Mouse (Mus musculus): ENCODE measurements around the gene Ndn.
A peak's percentile ranks its signal among the peaks of the same experiment; 100 is the strongest.

Ndn gene

DNA sequence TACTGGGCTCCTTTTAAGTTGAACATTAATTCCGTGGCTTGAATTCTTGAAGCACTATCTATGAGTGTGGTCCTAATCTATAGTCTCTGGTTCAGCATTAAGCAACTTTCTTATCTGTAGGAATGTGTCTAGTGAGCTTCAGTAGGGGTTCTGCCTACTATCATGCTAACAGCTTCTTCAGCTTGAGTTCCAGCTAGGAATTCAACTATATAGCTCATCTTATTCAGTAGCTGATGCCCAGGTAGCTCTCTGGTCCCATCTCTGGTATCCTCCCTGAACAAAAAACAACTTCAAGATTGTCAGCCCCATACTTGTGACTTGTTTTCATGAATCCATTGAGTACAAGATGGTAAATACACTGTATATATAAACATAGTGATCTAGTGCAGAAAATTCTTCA lies at the start of gene Ndn:
Gene Ndn, plus strand, starts transcription at position 301 of the 400 bp plus-strand sequence.
- DNase-seq (ENCODE audit: low read depth, low spot score) = no peak

DNA sequence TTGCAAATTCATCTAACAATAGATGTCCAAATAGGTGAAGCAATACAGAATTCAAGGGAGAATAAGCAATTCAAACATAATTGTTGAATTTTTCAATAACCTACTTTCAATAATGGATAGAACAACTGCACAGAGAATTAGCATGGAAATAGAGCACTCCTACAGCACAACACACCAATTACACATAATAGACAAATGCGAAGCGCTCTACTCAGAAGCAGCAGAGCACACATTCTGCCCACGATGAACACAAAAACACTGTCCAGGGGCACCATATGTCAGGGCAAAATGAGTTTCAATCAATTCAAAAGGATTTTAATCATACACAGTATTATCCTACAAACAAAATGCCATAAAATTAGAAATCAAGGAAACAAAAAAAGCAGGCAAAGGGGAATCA lies 43.9 kb upstream of the Ndn start:
- DNase-seq (ENCODE audit: low read depth, low spot score) = no peak

DNA sequence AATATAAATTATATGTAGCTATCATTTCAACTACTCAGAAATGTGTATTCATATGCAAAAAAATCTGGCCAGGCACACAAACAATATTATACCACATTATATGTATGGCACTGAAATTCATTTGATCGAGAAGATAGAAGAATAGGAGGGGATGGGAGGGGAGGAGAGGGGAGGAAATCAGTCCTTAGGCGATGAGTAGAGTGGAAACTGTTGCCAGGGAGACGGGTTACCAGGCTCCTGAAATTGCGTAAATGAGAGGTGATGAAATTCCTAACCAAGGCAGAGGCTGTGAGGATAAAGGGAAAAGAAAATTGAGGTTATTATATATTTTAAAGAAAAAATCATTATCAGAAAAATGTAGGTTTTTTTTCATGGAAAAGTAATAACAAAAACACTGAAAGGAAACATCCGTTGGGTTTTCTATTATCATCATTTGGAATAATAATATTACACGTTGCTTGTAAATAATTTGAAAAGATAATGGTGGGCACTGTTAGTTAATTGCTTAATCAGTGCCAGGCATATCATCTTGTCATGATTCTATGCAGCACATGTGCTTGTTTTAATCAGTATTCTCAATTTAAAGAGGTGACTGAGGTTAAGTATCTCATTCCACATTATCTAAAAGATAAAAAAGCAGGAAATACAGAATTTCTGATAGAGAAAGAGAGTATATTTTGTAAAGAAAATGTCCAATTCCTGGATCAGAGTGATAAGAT lies 39.3 kb upstream of the Ndn start:
- DNase-seq (ENCODE audit: low read depth, low spot score) = no peak

DNA sequence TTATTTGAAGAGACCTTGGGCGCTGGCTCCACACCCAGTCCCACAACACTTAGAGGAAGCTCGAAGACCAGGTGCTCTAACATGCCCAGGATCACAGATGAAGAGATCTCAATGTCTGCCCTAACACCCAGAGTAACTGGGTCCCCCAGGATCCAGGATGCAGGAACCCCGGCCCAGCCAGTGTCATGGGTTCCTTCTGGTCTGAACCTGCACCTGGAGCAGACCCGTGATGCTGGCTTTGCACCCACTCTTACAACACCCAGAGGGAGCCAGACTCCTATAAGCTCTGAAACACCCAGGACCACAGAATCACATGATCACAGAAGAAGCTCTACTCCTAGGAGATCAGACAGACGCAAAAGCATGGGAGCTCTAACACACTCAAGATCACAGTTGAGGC lies 29.6 kb upstream of the Ndn start:
- no peak for DNase-seq (ENCODE audit: low read depth, low spot score)

DNA sequence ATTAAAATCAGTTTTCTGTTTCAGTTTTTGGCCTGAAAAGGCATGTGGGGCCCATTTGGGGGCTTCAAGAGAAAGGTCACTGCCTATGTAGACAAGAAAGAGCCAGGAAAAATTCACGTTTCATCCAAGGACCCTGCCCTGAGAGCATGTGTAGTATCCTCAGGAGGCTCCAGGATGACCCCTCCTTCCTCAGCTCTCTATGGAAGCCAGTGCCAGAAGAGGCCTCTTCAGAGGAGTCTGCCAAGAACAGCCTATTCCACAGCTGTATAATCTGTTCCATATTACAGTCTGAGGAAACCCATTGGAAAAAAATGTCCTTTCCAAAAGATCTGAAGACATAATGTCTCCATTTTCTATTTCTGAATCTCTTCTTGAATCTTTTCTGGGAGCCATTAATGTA lies 958 bp upstream of the Ndn start:
- no peak for DNase-seq (ENCODE audit: low read depth, low spot score)

DNA sequence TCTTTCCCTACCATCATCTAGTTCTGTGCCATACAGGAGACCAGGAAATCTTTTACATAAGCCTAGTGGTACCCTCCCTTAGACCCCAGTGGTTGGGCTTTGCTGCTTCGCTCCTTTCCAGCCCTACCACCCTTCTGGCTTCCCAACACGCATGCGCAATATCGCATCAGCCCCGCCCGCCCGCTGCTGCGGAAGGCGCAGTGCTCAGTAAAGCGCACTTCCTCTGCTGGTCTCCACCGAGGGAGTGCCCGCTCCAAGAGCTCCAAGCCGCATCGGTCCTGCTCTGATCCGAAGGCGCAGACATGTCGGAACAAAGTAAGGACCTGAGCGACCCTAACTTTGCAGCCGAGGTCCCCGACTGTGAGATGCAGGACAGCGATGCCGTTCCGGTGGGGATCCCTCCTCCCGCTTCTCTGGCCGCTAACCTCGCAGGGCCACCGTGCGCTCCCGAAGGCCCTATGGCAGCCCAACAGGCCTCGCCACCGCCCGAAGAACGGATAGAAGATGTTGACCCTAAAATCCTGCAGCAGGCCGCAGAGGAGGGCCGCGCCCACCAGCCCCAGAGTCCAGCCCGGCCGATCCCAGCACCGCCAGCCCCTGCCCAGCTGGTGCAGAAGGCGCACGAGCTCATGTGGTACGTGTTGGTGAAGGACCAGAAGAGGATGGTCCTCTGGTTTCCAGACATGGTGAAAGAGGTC lies 1.9 kb downstream of the Ndn start:
- peak; percentile 45 for DNase-seq (ENCODE audit: low read depth, low spot score)

DNA sequence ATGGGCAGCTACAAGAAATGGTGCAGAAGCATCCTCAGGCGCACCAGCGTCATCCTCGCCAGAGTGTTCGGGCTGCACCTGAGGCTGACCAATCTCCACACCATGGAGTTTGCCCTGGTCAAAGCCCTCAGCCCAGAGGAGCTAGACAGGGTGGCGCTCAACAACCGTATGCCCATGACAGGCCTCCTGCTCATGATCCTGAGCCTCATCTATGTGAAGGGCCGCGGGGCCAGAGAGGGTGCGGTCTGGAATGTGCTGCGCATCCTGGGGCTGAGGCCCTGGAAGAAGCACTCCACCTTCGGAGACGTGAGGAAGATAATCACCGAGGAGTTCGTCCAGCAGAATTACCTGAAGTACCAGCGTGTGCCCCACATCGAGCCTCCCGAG lies 2.4 kb downstream of the Ndn start:
- no peak for DNase-seq (ENCODE audit: low read depth, low spot score)

DNA sequence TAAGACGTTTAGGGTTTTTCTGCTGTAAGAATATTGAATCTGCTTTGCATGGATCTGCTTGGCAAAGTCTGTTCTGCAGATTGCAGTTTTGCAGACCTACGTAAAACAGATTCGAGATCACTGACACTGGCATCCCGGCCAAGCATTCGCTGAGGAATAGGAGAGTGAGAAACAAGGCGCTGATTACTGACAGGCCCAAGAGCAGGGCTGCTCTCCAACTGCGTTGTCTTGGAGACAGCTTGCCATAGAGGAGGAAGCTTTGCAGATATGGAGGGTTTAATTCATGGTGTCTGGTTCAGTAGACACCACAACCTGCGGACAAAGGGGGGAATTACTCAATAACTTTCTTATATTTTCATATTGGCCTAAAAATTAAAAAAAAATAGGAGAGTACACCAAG lies 4.9 kb downstream of the Ndn start:
- DNase-seq (ENCODE audit: low read depth, low spot score) = no peak

DNA sequence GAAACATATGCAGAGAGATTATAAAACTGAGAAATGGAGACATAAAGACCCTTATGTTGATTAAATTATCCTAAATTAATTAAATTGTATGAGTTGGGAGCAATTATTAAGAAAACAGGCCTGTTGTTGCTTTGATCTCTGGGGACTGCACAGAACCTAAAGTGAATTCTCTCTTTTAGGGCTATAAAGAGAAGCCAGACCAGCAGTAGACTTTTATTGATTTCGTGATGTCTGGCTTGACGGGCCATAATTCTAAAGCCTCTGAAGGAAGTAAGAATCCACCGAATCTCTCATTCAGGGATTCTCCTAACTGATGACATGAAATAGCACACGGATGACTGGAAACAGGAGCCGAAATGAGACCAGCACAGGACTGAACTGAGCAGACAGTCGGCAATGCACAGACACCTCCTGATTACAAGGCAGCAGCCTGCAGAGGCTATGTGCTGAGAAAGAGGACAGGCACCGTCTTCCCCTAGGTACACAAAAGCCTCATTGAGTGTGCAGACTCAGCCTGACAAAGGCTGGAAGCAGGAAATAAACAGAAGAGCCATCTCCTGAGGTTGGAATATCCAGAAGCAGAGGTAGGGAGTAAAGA lies 18.8 kb downstream of the Ndn start:
- DNase-seq (ENCODE audit: low read depth, low spot score) = no peak

DNA sequence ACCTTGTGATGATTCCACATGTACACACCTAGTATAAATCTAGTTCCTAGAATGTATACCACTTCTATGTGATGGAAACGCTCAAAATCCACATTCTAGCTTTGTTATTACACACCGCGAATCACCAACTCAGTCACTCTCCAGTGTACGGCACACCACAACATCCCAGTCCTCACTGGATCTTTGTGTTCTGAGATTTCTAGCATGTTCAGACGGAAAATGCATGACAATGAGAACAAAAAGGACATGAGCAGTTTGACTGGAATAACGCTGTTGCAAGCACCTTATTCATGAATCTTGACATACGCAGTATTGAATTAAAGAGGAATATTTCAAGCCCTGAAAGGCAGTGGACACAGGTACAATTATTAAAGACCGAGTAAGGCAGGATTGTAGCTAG lies 20.4 kb downstream of the Ndn start:
- no peak for DNase-seq (ENCODE audit: low read depth, low spot score)

DNA sequence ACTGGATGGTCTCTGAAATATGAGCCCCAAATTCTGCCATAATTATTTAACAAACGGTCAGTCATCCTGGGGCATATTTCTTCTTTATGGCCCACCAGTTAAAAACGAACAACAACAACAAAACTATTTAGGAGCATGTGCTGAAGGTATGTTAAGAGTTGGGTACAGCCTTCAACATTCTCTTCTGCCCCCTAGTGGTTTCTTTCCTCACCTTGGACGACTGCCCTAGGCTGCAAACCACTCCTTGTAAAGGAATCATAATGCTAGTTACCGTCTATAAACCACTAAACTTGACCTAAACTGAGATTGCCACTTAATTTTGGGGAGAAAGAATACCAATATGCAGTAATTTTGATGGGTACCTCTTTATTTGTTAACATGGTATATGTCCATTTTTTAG lies 29.3 kb downstream of the Ndn start:
- no peak for DNase-seq (ENCODE audit: low read depth, low spot score)

DNA sequence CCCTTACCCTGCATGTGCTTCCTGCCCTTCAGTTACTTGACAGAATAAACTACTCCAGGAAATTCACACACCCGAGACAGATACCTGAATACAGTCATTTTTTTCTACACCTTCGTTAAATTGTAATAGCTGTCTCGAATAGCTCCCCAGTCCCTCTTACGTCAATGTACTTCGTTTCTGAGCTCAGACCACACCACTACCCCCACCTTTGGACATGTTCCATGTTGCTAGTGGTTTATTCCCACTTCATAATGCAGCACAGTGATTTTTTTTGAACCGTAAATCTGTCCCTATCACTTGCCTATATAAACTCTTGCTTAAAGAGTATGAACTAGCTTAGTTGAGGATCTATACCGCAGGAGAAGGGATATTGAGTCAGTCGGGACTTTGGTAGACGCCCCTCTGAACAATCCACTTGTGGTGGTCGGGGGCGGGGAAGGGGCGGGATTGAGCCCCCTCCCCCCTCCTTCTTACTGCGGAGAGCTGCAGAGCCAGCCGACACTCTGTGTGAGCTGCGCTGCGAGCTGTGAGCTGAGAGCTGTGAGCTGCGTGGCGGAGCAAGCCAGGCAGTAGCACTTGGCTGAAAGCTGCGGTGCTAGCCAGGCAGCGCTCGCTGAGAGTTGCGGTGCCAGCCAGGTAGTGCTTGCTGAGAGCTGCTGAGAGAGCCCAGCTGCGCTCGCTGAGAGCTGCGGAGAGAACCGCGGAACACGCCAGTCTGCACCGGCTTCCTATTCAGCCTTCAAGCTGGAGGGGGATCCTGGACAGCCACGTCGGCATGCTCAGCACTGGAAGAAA lies 30.3 kb downstream of the Ndn start, which contains the start of gene Magel2:
Gene Magel2, plus strand, starts transcription at position 501 of the 795 bp plus-strand sequence.
- peak; percentile 38 for DNase-seq (ENCODE audit: low read depth, low spot score)

DNA sequence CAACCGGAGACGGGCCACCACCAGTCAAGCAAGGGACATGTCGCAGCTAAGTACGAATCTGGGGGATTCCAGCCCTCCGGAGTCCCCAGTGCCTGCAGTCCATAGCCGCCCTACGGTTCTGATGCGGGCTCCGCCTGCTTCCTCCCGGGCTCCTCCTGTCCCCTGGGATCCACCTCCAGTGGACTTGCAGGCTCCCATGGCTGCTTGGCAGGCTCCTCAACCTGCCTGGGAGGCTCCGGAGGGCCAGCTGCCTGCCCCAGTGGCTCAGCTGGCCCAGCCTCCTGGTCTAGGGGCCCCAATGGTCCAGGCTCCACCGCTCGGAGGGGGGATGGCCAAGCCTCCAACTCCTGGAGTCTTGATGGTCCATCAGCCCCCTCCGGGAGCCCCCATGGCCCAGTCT lies 30.9 kb downstream of the Ndn start:
- no peak for DNase-seq (ENCODE audit: low read depth, low spot score)

DNA sequence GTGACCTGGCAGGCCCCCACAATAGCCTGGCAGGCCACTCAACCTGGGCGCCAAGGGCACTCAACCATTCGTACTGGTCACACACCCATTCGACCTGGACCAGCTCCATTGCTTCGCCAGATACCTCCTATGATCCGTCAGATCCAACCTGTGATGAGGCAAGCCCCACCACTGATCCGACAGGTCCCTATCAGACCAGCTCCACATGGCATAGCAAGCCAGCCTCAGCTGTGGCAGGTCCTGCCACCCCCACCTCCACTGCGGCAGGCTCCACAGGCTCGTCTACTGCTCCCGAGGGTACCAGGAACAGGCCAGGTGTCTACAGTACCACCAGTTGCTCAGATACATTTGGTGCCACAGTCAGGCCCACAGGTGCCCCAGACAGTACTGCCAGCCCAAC lies 32.2 kb downstream of the Ndn start:
- DNase-seq (ENCODE audit: low read depth, low spot score) = no peak

DNA sequence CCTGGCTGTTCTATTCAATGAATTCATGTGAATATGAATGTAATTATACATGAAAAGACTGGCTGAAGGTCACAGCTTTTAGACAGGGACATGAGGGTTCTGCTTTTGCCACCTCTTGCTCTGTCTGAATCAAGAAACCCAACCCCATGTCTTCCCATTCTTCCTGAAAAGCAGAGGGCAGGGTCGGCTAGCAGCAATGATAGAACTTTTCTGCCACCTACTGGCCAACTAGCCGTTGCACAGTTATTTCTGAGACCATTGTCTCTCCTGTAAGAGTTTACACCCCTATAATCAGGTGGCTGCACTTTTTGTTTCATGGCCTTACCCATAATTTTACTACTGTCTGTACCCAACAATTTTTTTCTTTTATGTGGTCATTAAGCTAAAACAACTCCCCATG lies 36.0 kb downstream of the Ndn start:
- no peak for DNase-seq (ENCODE audit: low read depth, low spot score)

DNA sequence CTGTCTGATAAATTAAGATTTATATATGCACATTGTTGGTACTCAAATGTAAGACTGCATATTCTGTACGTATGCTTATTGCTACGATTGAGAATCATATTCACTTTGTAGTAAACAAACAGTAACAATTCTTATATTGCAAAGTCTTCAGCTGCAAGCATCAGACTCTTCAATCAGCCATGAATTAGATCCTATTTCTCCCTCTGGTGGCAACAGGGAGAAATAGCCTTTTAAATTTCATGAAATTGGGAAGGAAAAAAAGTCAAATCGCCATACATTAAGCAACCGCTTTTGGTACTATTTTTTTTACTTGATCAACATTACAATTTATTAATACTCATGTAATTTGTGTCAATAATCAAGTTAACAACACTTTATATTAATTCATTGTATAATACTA lies 41.9 kb downstream of the Ndn start:
- DNase-seq (ENCODE audit: low read depth, low spot score) = no peak

DNA sequence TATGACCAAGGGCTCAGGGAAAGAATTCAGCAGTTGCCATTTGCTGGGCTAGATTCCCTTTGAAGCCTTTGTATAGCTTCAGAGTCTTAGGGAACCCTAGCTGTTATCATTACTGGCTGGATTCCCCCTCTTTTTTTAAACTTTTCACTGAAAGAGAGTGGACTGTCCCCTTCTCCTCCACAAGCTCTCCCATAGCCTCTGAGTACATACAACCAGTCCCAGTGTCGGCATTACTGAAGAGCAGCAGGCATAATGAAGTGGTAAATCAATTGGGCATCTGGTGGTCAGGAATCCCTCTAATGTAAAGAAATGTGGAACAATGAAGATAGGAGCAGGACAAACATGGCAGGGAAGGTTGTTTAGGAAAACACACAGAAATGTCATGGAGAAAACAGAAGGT lies 45.8 kb downstream of the Ndn start:
- no peak for DNase-seq (ENCODE audit: low read depth, low spot score)
